Comparison of ENCODE assay signal across 14 mouse cellular contexts in the genomic region with DNA sequence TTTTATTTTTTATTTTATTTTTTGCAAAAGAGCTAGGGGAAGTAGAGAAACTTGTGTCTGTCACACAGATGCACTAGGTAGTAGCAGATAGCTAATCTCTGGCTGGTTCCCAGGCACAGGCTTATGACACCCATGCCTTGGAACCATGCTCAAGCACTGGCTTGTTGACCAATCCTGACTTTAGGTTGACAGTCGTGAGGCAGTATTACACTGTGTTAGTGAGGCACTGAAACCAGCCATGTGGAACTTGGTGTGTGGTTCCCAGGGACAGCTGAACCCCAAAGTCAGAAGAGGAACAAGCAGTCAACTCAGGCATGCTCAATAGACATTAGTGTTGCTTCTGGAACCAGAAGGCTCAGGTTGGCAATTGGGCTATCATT.
DNase-seq lines count a peak whose midpoint lies in the region; ATAC-seq and TF ChIP-seq lines count a peak whose summit lies in the region.
"Had no signal": no experiment of that assay in that cellular context is flagged by ENCODE, and none has a peak within 500 bp of the region (broad histone marks: within the 10 kb centered on the region; RNA-seq: fewer than 3 reads in every experiment).

No protein-coding gene starts in this region.

- no peak overlapping the region for H3K4me3 ChIP-seq in forebrain, embryonic 14.5 days (ENCODE audit: low read depth, low read length)
- H3K4me3 ChIP-seq in forebrain, embryonic 11.5 days (ENCODE audit: low read depth, low read length): no peak overlapping the region
- no peak overlapping the region for H3K4me3 ChIP-seq in hindbrain, postnatal 0 days (ENCODE audit: low read length)
- no peak overlapping the region for H3K4me3 ChIP-seq in hindbrain, embryonic 13.5 days
- no peak overlapping the region for H3K4me3 ChIP-seq in thymus, adult 2 months (ENCODE audit: control insufficient read depth, insufficient read depth, low read length)
- H3K4me3 ChIP-seq: liver, embryonic 12.5 days; neural tube, embryonic 13.5 days had no signal

- H3K27me3 ChIP-seq in forebrain, embryonic 14.5 days (replicated peaks; ENCODE audit: control insufficient read depth, insufficient read depth, low read length): no peaks in the 10 kb centered on the region
- no peaks in the 10 kb centered on the region for H3K27me3 ChIP-seq in forebrain, embryonic 11.5 days (ENCODE audit: control insufficient read depth, insufficient read depth, low read length)
- no peaks in the 10 kb centered on the region for H3K27me3 ChIP-seq in hindbrain, postnatal 0 days (ENCODE audit: insufficient read depth, low read length)
- no peaks in the 10 kb centered on the region for H3K27me3 ChIP-seq in hindbrain, embryonic 13.5 days
- no peaks in the 10 kb centered on the region for H3K27me3 ChIP-seq in splenic B cell, adult 2 months (ENCODE audit: control insufficient read depth, insufficient read depth, low read length, poor library complexity, severe bottlenecking)
- H3K27me3 ChIP-seq in thymus, adult 2 months (ENCODE audit: control insufficient read depth, insufficient read depth, low read length): no peaks in the 10 kb centered on the region
- H3K27me3 ChIP-seq: liver, embryonic 12.5 days; neural tube, embryonic 13.5 days had no signal

- no peaks in the 10 kb centered on the region for H3K9me3 ChIP-seq in forebrain, embryonic 14.5 days (replicated peaks; ENCODE audit: control insufficient read depth, low read length)
- H3K9me3 ChIP-seq in forebrain, embryonic 11.5 days (ENCODE audit: control insufficient read depth, low read length): no peaks in the 10 kb centered on the region
- no peaks in the 10 kb centered on the region for H3K9me3 ChIP-seq in hindbrain, postnatal 0 days (ENCODE audit: low read length)
- no peaks in the 10 kb centered on the region for H3K9me3 ChIP-seq in hindbrain, embryonic 13.5 days
- H3K9me3 ChIP-seq: G1E; liver, embryonic 12.5 days; neural tube, embryonic 13.5 days had no signal

- DNase-seq in forebrain, embryonic 14.5 days (ENCODE audit: low spot score): no peak
- DNase-seq in forebrain, embryonic 11.5 days (ENCODE audit: low spot score): no peak
- DNase-seq in hindbrain, postnatal 0 days (ENCODE audit: low spot score): peak; percentile 66
- DNase-seq in spleen, postnatal 36 days (ENCODE audit: low spot score in 2 of 2): peak; percentile 4 to 7
- no peak for DNase-seq in spleen, adult 18-20 months
- DNase-seq in splenic B cell, adult 2 months (ENCODE audit: low read depth, low spot score): peak; percentile 21
- no peak for DNase-seq in thymus, adult 2 months
- DNase-seq: adrenal gland, postnatal 10 days; thymus, adult 18-20 months had no signal

- H3K9ac ChIP-seq in forebrain, embryonic 14.5 days (ENCODE audit: low read length): no peak overlapping the region
- H3K9ac ChIP-seq in forebrain, embryonic 11.5 days (ENCODE audit: low read length): no peak overlapping the region
- H3K9ac ChIP-seq in hindbrain, postnatal 0 days (replicated peaks; ENCODE audit: low read length): no peak overlapping the region
- no peak overlapping the region for H3K9ac ChIP-seq in hindbrain, embryonic 13.5 days
- H3K9ac ChIP-seq: liver, embryonic 12.5 days; neural tube, embryonic 13.5 days had no signal

- ATAC-seq in forebrain, embryonic 14.5 days: peak; percentile 40; the same call in 1 of the 2 replicates
- no peak for ATAC-seq in forebrain, embryonic 11.5 days (replicated peaks; ENCODE audit: low FRiP score)
- peak; percentile 89 for ATAC-seq in hindbrain, postnatal 0 days
- no peak for ATAC-seq in hindbrain, embryonic 13.5 days (ENCODE audit: low FRiP score)
- ATAC-seq: liver, embryonic 12.5 days had no signal

- WGBS in forebrain, embryonic 14.5 days: 69% methylated on average over 1 of the region's 1 CpGs
- WGBS in forebrain, embryonic 11.5 days: 83% methylated on average over 1 of the region's 1 CpGs
- 38% methylated on average over 1 of the region's 1 CpGs for WGBS in hindbrain, postnatal 0 days
- WGBS in hindbrain, embryonic 13.5 days: 79% methylated on average over 1 of the region's 1 CpGs
- WGBS in thymus, adult 2 months: 29% methylated on average over 1 of the region's 1 CpGs

- H3K4me2 ChIP-seq in forebrain, embryonic 14.5 days (ENCODE audit: low read length): no peak overlapping the region
- no peak overlapping the region for H3K4me2 ChIP-seq in forebrain, embryonic 11.5 days (ENCODE audit: low read depth, low read length, severe bottlenecking)
- no peak overlapping the region for H3K4me2 ChIP-seq in hindbrain, postnatal 0 days (ENCODE audit: low read depth, low read length)
- no peak overlapping the region for H3K4me2 ChIP-seq in hindbrain, embryonic 13.5 days
- H3K4me2 ChIP-seq: liver, embryonic 12.5 days; neural tube, embryonic 13.5 days had no signal

- H3K27ac ChIP-seq in forebrain, embryonic 14.5 days (ENCODE audit: low read depth, low read length): no peak overlapping the region
- no peak overlapping the region for H3K27ac ChIP-seq in forebrain, embryonic 11.5 days (ENCODE audit: low read depth, low read length)
- 0 out of 2 replicates have a peak overlapping the region, but pooled peaks have one; percentile 23 for H3K27ac ChIP-seq in hindbrain, postnatal 0 days
- no peak overlapping the region for H3K27ac ChIP-seq in hindbrain, embryonic 13.5 days
- H3K27ac ChIP-seq in thymus, adult 2 months (ENCODE audit: control insufficient read depth, insufficient read depth, low read length): no peak overlapping the region
- H3K27ac ChIP-seq: liver, embryonic 12.5 days; macrophage; neural tube, embryonic 13.5 days had no signal

- H3K36me3 ChIP-seq in forebrain, embryonic 14.5 days (ENCODE audit: control insufficient read depth, insufficient read depth, low read length): no peaks in the 10 kb centered on the region
- H3K36me3 ChIP-seq in forebrain, embryonic 11.5 days (ENCODE audit: control insufficient read depth, insufficient read depth, low read length): no peaks in the 10 kb centered on the region
- no peaks in the 10 kb centered on the region for H3K36me3 ChIP-seq in hindbrain, postnatal 0 days (ENCODE audit: insufficient read depth, low read length)
- no peaks in the 10 kb centered on the region for H3K36me3 ChIP-seq in hindbrain, embryonic 13.5 days
- H3K36me3 ChIP-seq in splenic B cell, adult 2 months (ENCODE audit: control insufficient read depth, insufficient read depth, low read length, poor library complexity, severe bottlenecking): no peaks in the 10 kb centered on the region
- H3K36me3 ChIP-seq in thymus, adult 2 months (ENCODE audit: control insufficient read depth, insufficient read depth, low read length): no peaks in the 10 kb centered on the region
- H3K36me3 ChIP-seq: G1E; liver, embryonic 12.5 days; neural tube, embryonic 13.5 days had no signal

- H3K4me1 ChIP-seq in forebrain, embryonic 14.5 days (ENCODE audit: control insufficient read depth, insufficient read depth, low read length): 0 out of 2 replicates have a peak, but pooled peaks cover 3% of the 10 kb centered on the region
- no peaks in the 10 kb centered on the region for H3K4me1 ChIP-seq in forebrain, embryonic 11.5 days (replicated peaks; ENCODE audit: control insufficient read depth, insufficient read depth, low read length)
- no peaks in the 10 kb centered on the region for H3K4me1 ChIP-seq in hindbrain, postnatal 0 days (ENCODE audit: insufficient read depth, low read length)
- H3K4me1 ChIP-seq in hindbrain, embryonic 13.5 days (replicated peaks): 0 out of 2 replicates have a peak, but pooled peaks cover 5% of the 10 kb centered on the region
- H3K4me1 ChIP-seq in thymus, adult 2 months (replicated peaks; ENCODE audit: control insufficient read depth, insufficient read depth, low read length): no peaks in the 10 kb centered on the region; the same call in 1 of the 2 replicates
- H3K4me1 ChIP-seq: liver, embryonic 12.5 days had no signal

- no peak for TF ChIP-seq CTCF in hindbrain, postnatal 0 days (IDR thresholded peaks at IDR 0.05; ENCODE audit: low read depth)
- no peak for TF ChIP-seq CTCF in thymus, adult 2 months (IDR thresholded peaks at IDR 0.05; ENCODE audit: borderline replicate concordance, control insufficient read depth, extremely low read depth, insufficient read depth, low read length, poor library complexity)

- TF ChIP-seq POLR2A in thymus, adult 2 months (IDR thresholded peaks at IDR 0.05; ENCODE audit: control insufficient read depth, extremely low read depth, insufficient read depth, low read length, poor library complexity): no peak

Comparison
In these comparisons a context has a peak if more than half of its experiments do, and no peak if none do; other contexts are left out.
1. ATAC-seq: peak in forebrain, embryonic 14.5 days (single experiment) and hindbrain, postnatal 0 days (single experiment); none in forebrain, embryonic 11.5 days (single experiment) and hindbrain, embryonic 13.5 days (single experiment).
2. DNase-seq: peak in hindbrain, postnatal 0 days (single experiment), spleen, postnatal 36 days (2 of 2) and splenic B cell, adult 2 months (single experiment); none in forebrain, embryonic 14.5 days (single experiment), forebrain, embryonic 11.5 days (single experiment), spleen, adult 18-20 months (0 of 2) and thymus, adult 2 months (single experiment).